Comparison of ENCODE assay signal across 15 mouse cellular contexts in the genomic region with DNA sequence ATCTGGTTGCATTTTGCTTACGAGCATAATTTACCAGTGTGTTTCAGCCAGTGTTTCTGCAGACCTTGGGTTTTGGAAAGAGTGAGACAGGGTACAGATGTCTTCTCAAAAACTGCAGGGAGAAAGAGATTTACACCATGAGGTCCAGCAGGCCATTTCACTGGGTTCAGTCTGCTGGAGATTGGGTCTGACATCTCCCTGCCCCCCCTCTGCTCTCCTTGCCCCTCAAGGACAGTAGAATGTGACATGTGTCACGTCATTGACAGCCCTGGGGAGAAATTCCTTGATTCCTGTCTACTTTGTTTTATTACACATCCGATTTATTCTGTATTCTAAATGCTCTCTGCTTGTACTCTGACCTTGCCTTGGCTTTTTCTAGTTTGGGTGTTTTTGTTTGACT. TPM values are rescaled to one million over a fixed set of nuclear protein-coding genes. Genes with fewer than 3 reads are reported as not detected.
A peak's percentile ranks its signal among the peaks of the same experiment; 100 is the strongest.
DNase-seq lines count a peak whose midpoint lies in the region; ATAC-seq lines count a peak whose summit lies in the region.
"Had no signal": no experiment of that assay in that cellular context is flagged by ENCODE, and none has a peak within 500 bp of the region (broad histone marks: within the 10 kb centered on the region; RNA-seq: fewer than 3 reads in every experiment).

No protein-coding gene starts in this region.

- H3K9ac ChIP-seq in kidney, embryonic 15.5 days: no peak overlapping the region
- no peak overlapping the region for H3K9ac ChIP-seq in embryonic facial prominence, embryonic 12.5 days
- no peak overlapping the region for H3K9ac ChIP-seq in forebrain, embryonic 16.5 days (replicated peaks; ENCODE audit: low read depth, low read length)
- no peak overlapping the region; the same call in 1 of the 2 replicates for H3K9ac ChIP-seq in midbrain, embryonic 14.5 days (replicated peaks; ENCODE audit: low read length)

- H3K4me1 ChIP-seq in kidney, embryonic 15.5 days: peaks cover 24% of the 10 kb centered on the region
- peaks cover 32% of the 10 kb centered on the region for H3K4me1 ChIP-seq in embryonic facial prominence, embryonic 12.5 days
- H3K4me1 ChIP-seq in forebrain, embryonic 16.5 days (replicated peaks; ENCODE audit: control insufficient read depth, insufficient read depth, low read length): peaks cover 14% of the 10 kb centered on the region
- peaks cover 12% of the 10 kb centered on the region; the same call in 1 of the 2 replicates for H3K4me1 ChIP-seq in midbrain, embryonic 14.5 days (ENCODE audit: control insufficient read depth, insufficient read depth, low read length)

- intact Hi-C loops in gastrocnemius, postnatal 36 days (cut with DNase I): no loop called here

- 0 out of 2 replicates have a peak, but pooled peaks have one; percentile 52 for ATAC-seq in kidney, embryonic 15.5 days (replicated peaks; ENCODE audit: low FRiP score)
- ATAC-seq in embryonic facial prominence, embryonic 12.5 days (ENCODE audit: insufficient number of reproducible peaks, insufficient read depth, low FRiP score, low TSS enrichment): no peak
- ATAC-seq in forebrain, embryonic 16.5 days: no peak
- ATAC-seq in midbrain, embryonic 14.5 days (ENCODE audit: low FRiP score, low TSS enrichment): no peak

- H3K9me3 ChIP-seq in kidney, embryonic 15.5 days (replicated peaks): no peaks in the 10 kb centered on the region
- no peaks in the 10 kb centered on the region for H3K9me3 ChIP-seq in embryonic facial prominence, embryonic 12.5 days
- no peaks in the 10 kb centered on the region for H3K9me3 ChIP-seq in forebrain, embryonic 16.5 days (ENCODE audit: control insufficient read depth, low read length)
- H3K9me3 ChIP-seq in midbrain, embryonic 14.5 days (ENCODE audit: control insufficient read depth, low read length): no peaks in the 10 kb centered on the region

- DNase-seq in kidney, adult 18-20 months: no peak
- DNase-seq in midbrain, embryonic 14.5 days: no peak
- DNase-seq in gastrocnemius, postnatal 36 days: no peak
- DNase-seq in c-Kit-positive CD71-positive TER-119-positive erythroid progenitor cells, embryonic 14.5 days (ENCODE audit: low spot score): no peak
- no peak for DNase-seq in thymus, postnatal 36 days
- DNase-seq: heart, adult 2 months; heart, postnatal 36 days; lung, adult 18-20 months had no signal

- no peak overlapping the region for H3K4me3 ChIP-seq in kidney, embryonic 15.5 days (replicated peaks)
- H3K4me3 ChIP-seq in embryonic facial prominence, embryonic 12.5 days: no peak overlapping the region
- H3K4me3 ChIP-seq in forebrain, embryonic 16.5 days (replicated peaks; ENCODE audit: low read length): peak overlapping the region; percentile 23
- peak overlapping the region; percentile 53 for H3K4me3 ChIP-seq in midbrain, embryonic 14.5 days (replicated peaks; ENCODE audit: low read depth, low read length)
- H3K4me3 ChIP-seq: heart, adult 2 months; myocyte had no signal

- H3K27ac ChIP-seq in kidney, embryonic 15.5 days: no peak overlapping the region
- no peak overlapping the region for H3K27ac ChIP-seq in embryonic facial prominence, embryonic 12.5 days
- no peak overlapping the region for H3K27ac ChIP-seq in forebrain, embryonic 16.5 days (ENCODE audit: low read length)
- H3K27ac ChIP-seq in midbrain, embryonic 14.5 days (replicated peaks; ENCODE audit: low read depth, low read length): no peak overlapping the region
- H3K27ac ChIP-seq: heart, adult 2 months; kidney, postnatal 0 days; macrophage had no signal

- H3K4me2 ChIP-seq in kidney, embryonic 15.5 days: no peak overlapping the region
- peak overlapping the region; percentile 63; the same call in 1 of the 2 replicates for H3K4me2 ChIP-seq in embryonic facial prominence, embryonic 12.5 days (replicated peaks)
- H3K4me2 ChIP-seq in forebrain, embryonic 16.5 days (ENCODE audit: low read length): peak overlapping the region; percentile 69
- peak overlapping the region; percentile 67 for H3K4me2 ChIP-seq in midbrain, embryonic 14.5 days (ENCODE audit: low read length)

- H3K27me3 ChIP-seq in kidney, embryonic 15.5 days: peaks cover 31% of the 10 kb centered on the region
- H3K27me3 ChIP-seq in embryonic facial prominence, embryonic 12.5 days: no peaks in the 10 kb centered on the region
- H3K27me3 ChIP-seq in forebrain, embryonic 16.5 days (replicated peaks; ENCODE audit: control insufficient read depth, insufficient read depth, low read length): no peaks in the 10 kb centered on the region
- H3K27me3 ChIP-seq in midbrain, embryonic 14.5 days (ENCODE audit: control insufficient read depth, insufficient read depth, low read length): no peaks in the 10 kb centered on the region
- H3K27me3 ChIP-seq: CH12.LX had no signal

- WGBS in kidney, embryonic 15.5 days: 65% methylated on average over 3 of the region's 3 CpGs
- 32% methylated on average over 3 of the region's 3 CpGs for WGBS in embryonic facial prominence, embryonic 12.5 days
- 69% methylated on average over 3 of the region's 3 CpGs for WGBS in forebrain, embryonic 16.5 days
- 48% methylated on average over 3 of the region's 3 CpGs for WGBS in midbrain, embryonic 14.5 days

- H3K36me3 ChIP-seq in kidney, embryonic 15.5 days: no peaks in the 10 kb centered on the region
- no peaks in the 10 kb centered on the region for H3K36me3 ChIP-seq in embryonic facial prominence, embryonic 12.5 days
- H3K36me3 ChIP-seq in forebrain, embryonic 16.5 days (ENCODE audit: control insufficient read depth, insufficient read depth): no peaks in the 10 kb centered on the region
- no peaks in the 10 kb centered on the region for H3K36me3 ChIP-seq in midbrain, embryonic 14.5 days (ENCODE audit: control insufficient read depth, insufficient read depth, low read length)

RNA-seq across cellular contexts. Expression of a gene that starts 2.5 kb away (rescaled TPM):
- polyA plus RNA-seq in kidney, embryonic 15.5 days (2015; fragmentation: Nextera tagmentation; extraction: Ambion mirVana): 73.7 and 75.2 TPM in 2 replicates
- polyA plus RNA-seq in embryonic facial prominence, embryonic 12.5 days (2016; fragmentation: Nextera tagmentation; extraction: Ambion mirVana): 32.8 and 41.7 TPM in 2 replicates
- polyA plus RNA-seq in forebrain, embryonic 16.5 days (2015; fragmentation: Nextera tagmentation; extraction: Ambion mirVana): 29.3 and 32.1 TPM in 2 replicates
- polyA plus RNA-seq in midbrain, embryonic 14.5 days (2014; fragmentation: Nextera tagmentation; extraction: Ambion mirVana): 43.7 and 47.9 TPM in 2 replicates
- total RNA-seq in gastrocnemius, postnatal 36 days (2021): 100 to 1,000 TPM; 192 to 226 TPM

Comparison
In these comparisons a context has a peak if more than half of its experiments do, and no peak if none do; other contexts are left out.
1. H3K4me3 ChIP-seq: peak in forebrain, embryonic 16.5 days (single experiment) and midbrain, embryonic 14.5 days (single experiment); none in kidney, embryonic 15.5 days (single experiment) and embryonic facial prominence, embryonic 12.5 days (single experiment).